Mouse (Mus musculus): ENCODE data around the gene Sf3b3. TPM values are rescaled to one million over a fixed set of nuclear protein-coding genes. Genes with fewer than 3 reads are reported as not detected.

Sf3b3 gene
- polyA plus RNA-seq, 1 experiment: 78.5 TPM

- Histone ChIP-seq H3K27ac (ENCODE audit: control insufficient read depth, insufficient read depth, low read length) (no peak overlapping the region), H3K4me1 (replicated peaks; ENCODE audit: control insufficient read depth, insufficient read depth, low read length) (no peaks in the 10 kb centered on the region), H3K27me3 (ENCODE audit: control insufficient read depth, insufficient read depth, low read length) (no peaks in the 10 kb centered on the region), H3K4me3 (ENCODE audit: control insufficient read depth, insufficient read depth, low read length) (no peak overlapping the region), H3K36me3 (ENCODE audit: control insufficient read depth, insufficient read depth, low read length) (no peaks in the 10 kb centered on the region)
- no peak for TF ChIP-seq POLR2A (IDR thresholded peaks at IDR 0.05; ENCODE audit: control insufficient read depth, extremely low read depth, insufficient read depth, low read length, poor library complexity)
- no peak for TF ChIP-seq CTCF (IDR thresholded peaks at IDR 0.05; ENCODE audit: borderline replicate concordance, control insufficient read depth, extremely low read depth, insufficient read depth, low read length, poor library complexity)
- 78% methylated on average over 7 of the region's 7 CpGs for WGBS
- DNase-seq: no peak
These were observed 86.2 kb downstream of the Sf3b3 start for GRCm38 (mm10) chr8:110760280-110760940.

Other genes with a start within 250 kb of the Sf3b3 start
- 59.4 and 68.2 TPM in 2 replicates for gene Vac14, start 228.2 kb downstream of the Sf3b3 start, polyA plus RNA-seq (2012; rRNA removed)
- 38.7 and 43.6 TPM in 2 replicates for gene Mtss1l, start 125.3 kb downstream of the Sf3b3 start, polyA plus RNA-seq (2012; rRNA removed)
- gene Il34, start 40.9 kb downstream of the Sf3b3 start, polyA plus RNA-seq (2012; rRNA removed): 23.2 and 29.3 TPM in 2 replicates
- gene Cog4, start 187 bp downstream of the Sf3b3 start, polyA plus RNA-seq (2012; rRNA removed): 34.0 and 38.3 TPM in 2 replicates
- gene Fuk, start 55.7 kb upstream of the Sf3b3 start, polyA plus RNA-seq (2012; rRNA removed): 22.1 and 22.4 TPM in 2 replicates
- 21.7 and 22.1 TPM in 2 replicates for gene St3gal2, start 73.1 kb upstream of the Sf3b3 start, polyA plus RNA-seq (2012; rRNA removed)
- gene Ddx19a, start 151.0 kb upstream of the Sf3b3 start, polyA plus RNA-seq (2012; rRNA removed): 48.4 and 51.2 TPM in 2 replicates
- 7.1 and 7.4 TPM in 2 replicates for gene Ddx19b, start 185.0 kb upstream of the Sf3b3 start, polyA plus RNA-seq (2012; rRNA removed)
- gene Aars, start 186.4 kb upstream of the Sf3b3 start, polyA plus RNA-seq (2012; rRNA removed): 27.4 and 29.5 TPM in 2 replicates
- gene Exosc6, start 209.6 kb upstream of the Sf3b3 start, polyA plus RNA-seq (2012; rRNA removed): 38.7 and 68.8 TPM in 2 replicates
- 0.04 and 0.11 TPM in 2 replicates for gene Clec18a, start 245.6 kb upstream of the Sf3b3 start, polyA plus RNA-seq (2012; rRNA removed)
- 19.8 and 24.3 TPM in 2 replicates for gene Pdpr, start 247.8 kb upstream of the Sf3b3 start, polyA plus RNA-seq (2012; rRNA removed)